Mouse (Mus musculus) small intestine, adult 2 months (tissue): ENCODE data around the gene Tmcc3.

Experiments
- CTCF ChIP-seq: fragments of 200-500 bp; IDR thresholded peaks from 2 replicates; pipeline ENCODE4 v1.5.1; 2012; ENCODE audit warnings: low read depth, mild to moderate bottlenecking, control low read depth, inconsistent platforms, low read length, moderate library complexity, mixed read lengths; ENCODE audit not compliant: insufficient replicate concordance, insufficient read length; ENCODE audit errors: extremely low read depth
- POLR2A ChIP-seq: fragments of 200-500 bp; IDR thresholded peaks from 2 replicates; pipeline ENCODE4 v1.6.1; 2012; ENCODE audit warnings: low read depth, mild to moderate bottlenecking, control low read depth, inconsistent platforms, low read length, moderate library complexity

- no peak for TF ChIP-seq CTCF
- no peak for TF ChIP-seq POLR2A
Measured at GRCm38 (mm10) chr10:94382618-94383017, 70.9 kb downstream of the Tmcc3 start.
